Mouse (Mus musculus): ENCODE results near the gene Gnb2.

Gnb2 gene

GRCm38 (mm10) chr5:137540991-137541390 is 7.7 kb upstream of the Gnb2 start:
- DNase-seq (ENCODE audit: low read depth, low spot score): no peak

- no peak for DNase-seq (ENCODE audit: low read depth, low spot score)
Measured at GRCm38 (mm10) chr5:137539291-137539801, 6.0 kb upstream of the Gnb2 start.

GRCm38 (mm10) chr5:137537461-137537860 is 4.2 kb upstream of the Gnb2 start:
- no peak for DNase-seq (ENCODE audit: low read depth, low spot score)

GRCm38 (mm10) chr5:137535318-137535717 is 2.0 kb upstream of the Gnb2 start:
- no peak for DNase-seq (ENCODE audit: low read depth, low spot score)

GRCm38 (mm10) chr5:137534762-137535161 is 1.5 kb upstream of the Gnb2 start:
- no peak for DNase-seq (ENCODE audit: low read depth, low spot score)

GRCm38 (mm10) chr5:137532808-137533116 is 548 bp downstream of the Gnb2 start:
- no peak for DNase-seq (ENCODE audit: low read depth, low spot score)

GRCm38 (mm10) chr5:137532131-137532807 is 1.0 kb downstream of the Gnb2 start:
- no peak for DNase-seq (ENCODE audit: low read depth, low spot score)

- no peak for DNase-seq (ENCODE audit: low read depth, low spot score)
Measured at GRCm38 (mm10) chr5:137531414-137532130, 1.7 kb downstream of the Gnb2 start.

GRCm38 (mm10) chr5:137530588-137531413 is 2.5 kb downstream of the Gnb2 start:
- no peak for DNase-seq (ENCODE audit: low read depth, low spot score)

- DNase-seq (ENCODE audit: low read depth, low spot score): no peak
Measured at GRCm38 (mm10) chr5:137530075-137530474, 3.2 kb downstream of the Gnb2 start.

GRCm38 (mm10) chr5:137529221-137529995 is 3.9 kb downstream of the Gnb2 start:
- DNase-seq (ENCODE audit: low read depth, low spot score): no peak

- no peak for DNase-seq (ENCODE audit: low read depth, low spot score)
Measured at GRCm38 (mm10) chr5:137528247-137528968, 4.9 kb downstream of the Gnb2 start.

- no peak for DNase-seq (ENCODE audit: low read depth, low spot score)
Measured at GRCm38 (mm10) chr5:137527413-137527812, 5.9 kb downstream of the Gnb2 start.

GRCm38 (mm10) chr5:137526192-137526936 is 6.9 kb downstream of the Gnb2 start:
- no peak for DNase-seq (ENCODE audit: low read depth, low spot score)

GRCm38 (mm10) chr5:137525511-137525910 is 7.8 kb downstream of the Gnb2 start:
- DNase-seq (ENCODE audit: low read depth, low spot score): no peak

- no peak for DNase-seq (ENCODE audit: low read depth, low spot score)
Measured at GRCm38 (mm10) chr5:137524671-137525070, 8.6 kb downstream of the Gnb2 start.

GRCm38 (mm10) chr5:137524251-137524515 is 9.1 kb downstream of the Gnb2 start:
- no peak for DNase-seq (ENCODE audit: low read depth, low spot score)

- no peak for DNase-seq (ENCODE audit: low read depth, low spot score)
Measured at GRCm38 (mm10) chr5:137523396-137524250, 9.7 kb downstream of the Gnb2 start.

GRCm38 (mm10) chr5:137522711-137523110 is 10.6 kb downstream of the Gnb2 start:
- DNase-seq (ENCODE audit: low read depth, low spot score): no peak
